Mouse (Mus musculus): ENCODE measurements around the gene Ndufs8.

DNA sequence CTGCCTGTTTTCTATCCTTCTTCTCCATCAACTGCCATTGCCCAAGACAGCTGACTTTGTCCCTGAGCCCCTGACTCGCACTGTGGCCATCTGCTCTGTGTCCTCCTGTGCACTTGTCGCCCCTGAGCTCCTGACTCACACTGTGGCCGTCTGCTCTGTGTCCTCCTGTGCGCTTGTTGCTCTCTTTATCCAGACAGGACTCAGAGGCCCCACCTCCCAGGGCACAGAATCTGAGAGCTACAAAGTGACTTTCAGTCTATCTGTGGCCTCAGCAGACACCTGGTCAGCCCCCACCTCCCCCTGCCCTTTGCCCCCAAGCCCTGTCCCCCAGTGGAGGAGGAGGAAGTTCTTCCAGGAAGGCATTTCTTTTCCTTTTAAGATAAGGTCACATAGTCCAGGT is 43.2 kb upstream of the Ndufs8 start:
- TF ChIP-seq CTCF (IDR thresholded peaks at IDR 0.05) (no peak), EP300 (IDR thresholded peaks at IDR 0.05) (no peak)
